Mouse (Mus musculus): Measurements from ENCODE around the gene Ylpm1.

DNA sequence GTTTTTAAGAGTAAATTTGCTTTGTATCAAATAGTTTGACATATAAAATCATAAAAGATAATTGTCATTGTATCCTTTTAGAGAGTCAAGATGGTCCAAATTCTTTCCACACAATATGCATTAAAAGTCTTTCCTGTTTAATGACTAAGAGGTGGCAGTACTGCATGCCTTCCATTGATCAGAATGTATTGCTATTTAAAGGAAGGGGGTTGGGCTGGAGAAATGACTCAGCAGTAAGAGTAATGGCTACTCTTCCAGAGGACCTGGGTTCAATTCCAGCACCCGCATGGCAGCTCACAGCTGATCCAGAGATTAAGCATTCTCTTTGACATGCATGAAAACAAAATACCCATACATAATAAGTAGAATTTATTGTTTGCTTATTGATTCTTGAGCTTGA is 25.9 kb downstream of the Ylpm1 start:
- TF ChIP-seq CTCF (IDR thresholded peaks at IDR 0.05; ENCODE audit: low read depth) (no peak), EP300 (IDR thresholded peaks at IDR 0.05; ENCODE audit: low read depth) (no peak)

Data from liver, embryonic 14.5 days (tissue).